Mouse (Mus musculus) T-helper 17 cell (primary cell): Measurements from ENCODE around the gene Il22ra1.

Experiments
- in situ Hi-C, 2 experiments: fragments of 300-600 bp; cut with MboI, MseI; formaldehyde crosslinking; loops; 1 replicate in 1 of 2; 2 replicates in 1 of 2; pipeline ENCODE4 v1.15.1; 2025; ENCODE audit warnings: high pct_unique_total_duplicates in 2 of 2

Il22ra1 gene

DNA sequence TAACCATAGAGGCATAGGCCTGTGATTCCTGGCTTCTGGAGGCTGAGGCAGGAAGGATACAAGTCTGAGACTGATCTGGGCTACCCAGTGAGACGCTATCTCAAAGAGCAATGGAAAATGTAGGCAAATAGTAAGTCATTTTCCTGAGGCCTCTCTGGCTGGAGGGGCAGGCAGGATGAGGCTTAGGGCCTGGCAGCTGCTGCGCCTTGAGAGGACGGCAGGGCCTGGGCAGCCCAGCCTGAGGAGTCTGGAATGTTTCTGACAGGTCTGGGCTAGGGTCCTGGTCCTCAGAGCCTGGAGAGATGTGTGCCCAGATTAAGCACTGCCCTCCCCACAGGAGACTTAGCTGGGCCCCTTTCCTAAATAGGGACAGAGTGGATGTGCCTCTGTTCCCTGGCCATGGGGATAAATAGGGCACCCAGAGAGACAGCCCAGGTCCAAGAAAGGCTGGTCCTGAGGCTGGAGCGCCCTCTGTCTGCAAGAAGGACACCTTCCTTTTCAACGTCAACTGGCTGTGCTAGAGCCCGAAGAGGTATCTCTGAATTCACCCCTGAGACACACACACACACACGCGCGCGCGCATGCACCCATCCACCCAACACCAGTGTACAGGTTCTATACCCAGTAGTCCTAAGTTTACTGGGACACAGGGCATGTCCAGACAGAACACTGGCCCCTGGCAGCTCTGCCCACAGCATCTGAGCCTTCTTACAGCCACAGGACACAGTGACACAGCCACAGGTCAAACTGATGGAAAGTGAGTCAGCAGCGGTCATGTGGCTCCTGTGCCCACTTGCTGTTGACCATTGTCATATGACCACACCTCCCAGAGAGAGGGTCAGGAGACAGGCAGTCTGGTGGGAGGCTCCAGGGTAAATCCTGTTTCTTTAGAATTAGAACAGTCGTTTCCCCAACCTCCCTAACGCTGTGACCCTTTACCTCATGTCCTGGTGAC, 40.9 kb downstream of the Il22ra1 start:
- in situ Hi-C loops, result no loop called here

DNA sequence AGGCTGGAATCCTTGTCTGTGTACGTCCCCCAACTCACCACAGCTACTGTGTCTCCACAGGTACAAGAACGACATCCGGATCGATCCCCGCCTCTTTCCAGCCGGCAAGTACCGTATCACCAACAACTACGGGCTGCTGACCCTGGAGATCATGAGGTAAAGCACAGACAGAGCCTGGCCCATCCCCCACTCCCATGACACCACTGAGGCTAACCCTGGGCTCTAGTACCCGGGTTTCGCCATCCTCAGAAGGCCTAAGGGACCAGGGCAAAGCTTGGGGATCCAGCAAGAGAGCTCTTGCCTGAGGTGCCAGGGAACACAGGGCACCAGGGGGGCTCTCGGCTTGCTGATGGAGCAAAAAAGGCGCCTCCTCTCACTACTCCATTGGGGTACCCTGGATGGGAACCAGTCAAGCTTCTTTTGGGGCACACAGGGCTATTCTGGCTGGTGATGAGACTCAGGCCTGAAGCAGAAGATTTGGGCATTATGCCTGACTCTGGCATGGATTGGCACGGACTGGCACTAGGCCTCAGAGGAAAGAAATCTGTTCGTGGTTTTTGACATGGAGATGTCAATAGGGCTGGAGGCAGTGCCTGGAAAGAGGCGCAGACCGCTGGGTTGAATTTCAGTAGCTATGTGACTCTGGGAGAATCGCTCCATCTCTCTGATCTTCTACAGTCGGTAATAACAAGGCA, 42.8 kb downstream of the Il22ra1 start:
- in situ Hi-C loops, result no loop called here

DNA sequence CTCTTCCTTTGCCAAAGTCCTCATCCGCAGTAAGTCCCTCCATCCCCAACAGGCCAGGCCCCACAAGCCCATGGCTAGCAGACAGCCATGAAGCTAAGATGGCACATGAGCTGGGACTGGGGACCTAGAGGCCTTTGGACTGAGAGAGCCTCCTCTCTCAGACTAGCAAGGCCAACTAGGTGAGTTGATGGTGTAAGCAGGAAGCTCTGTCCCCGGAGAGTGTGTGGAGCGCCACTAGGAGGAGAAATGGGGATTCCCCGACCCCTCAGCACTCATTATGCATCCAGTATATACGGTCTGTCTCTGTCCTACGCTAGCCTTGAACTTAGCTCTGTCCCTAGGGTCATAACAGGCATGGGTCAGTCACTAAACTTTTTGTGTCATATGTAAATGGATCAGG, 43.6 kb downstream of the Il22ra1 start:
- in situ Hi-C loops, result no loop called here

DNA sequence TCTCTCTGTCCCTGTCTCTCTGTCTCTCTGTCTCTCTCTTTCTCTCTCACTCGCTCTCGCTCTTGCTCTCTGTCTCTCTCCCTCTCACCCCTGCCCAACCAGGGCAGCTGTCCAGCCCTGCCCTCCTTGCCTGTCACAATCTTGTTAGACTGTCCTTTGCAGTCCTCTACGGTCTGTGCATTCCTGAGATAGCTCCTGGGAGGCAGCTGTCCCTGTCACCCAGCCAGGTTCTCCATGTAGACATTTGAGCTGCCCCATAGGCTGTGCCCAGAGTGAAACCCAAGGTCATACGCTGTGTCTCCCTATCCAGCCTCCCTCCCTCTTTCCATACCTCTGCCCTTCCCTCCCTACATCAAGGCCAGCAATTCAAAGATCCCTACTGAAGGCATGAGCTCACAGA, 44.7 kb downstream of the Il22ra1 start:
- in situ Hi-C loops, result no loop called here

DNA sequence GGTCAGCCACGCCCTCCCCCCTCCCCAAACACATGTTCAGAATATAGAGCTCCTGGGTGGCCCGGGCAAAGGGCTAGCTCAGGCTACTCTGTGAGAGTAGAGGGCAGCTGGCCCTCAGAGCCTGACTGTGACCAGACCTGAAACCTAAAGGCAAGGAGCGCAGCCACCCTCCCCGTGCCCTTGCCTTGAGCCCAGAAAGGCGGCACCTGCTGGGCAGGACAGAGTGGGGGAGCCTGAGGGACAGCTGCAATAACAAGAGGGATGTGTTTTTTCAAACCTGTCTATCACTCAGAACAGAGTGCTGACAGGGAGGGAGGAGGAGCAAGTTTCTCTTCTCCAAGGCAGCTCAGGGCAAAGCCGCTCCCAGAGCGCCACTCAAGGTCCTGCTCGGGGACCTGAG, 46.5 kb downstream of the Il22ra1 start:
- in situ Hi-C loops, result no loop called here

DNA sequence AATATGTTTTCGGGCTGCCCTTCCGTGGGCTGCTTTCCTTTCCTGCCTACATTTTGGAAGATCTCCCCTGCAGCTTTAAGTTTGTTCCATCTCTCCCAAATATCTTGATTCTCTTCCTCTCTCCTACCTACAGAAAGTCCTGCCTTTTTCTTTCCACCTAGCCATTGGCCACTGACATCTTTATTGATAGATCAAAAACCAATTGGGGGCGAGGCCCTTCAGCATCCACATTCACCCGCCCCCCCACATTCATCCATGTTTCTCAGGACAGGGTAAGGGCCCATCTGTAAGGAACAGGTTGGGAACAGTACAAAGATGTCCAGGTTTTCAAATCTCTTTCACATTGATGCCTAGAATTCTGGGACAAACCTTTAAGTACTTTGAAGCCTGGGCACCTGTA, 48.9 kb downstream of the Il22ra1 start:
- in situ Hi-C loops, result no loop called here

DNA sequence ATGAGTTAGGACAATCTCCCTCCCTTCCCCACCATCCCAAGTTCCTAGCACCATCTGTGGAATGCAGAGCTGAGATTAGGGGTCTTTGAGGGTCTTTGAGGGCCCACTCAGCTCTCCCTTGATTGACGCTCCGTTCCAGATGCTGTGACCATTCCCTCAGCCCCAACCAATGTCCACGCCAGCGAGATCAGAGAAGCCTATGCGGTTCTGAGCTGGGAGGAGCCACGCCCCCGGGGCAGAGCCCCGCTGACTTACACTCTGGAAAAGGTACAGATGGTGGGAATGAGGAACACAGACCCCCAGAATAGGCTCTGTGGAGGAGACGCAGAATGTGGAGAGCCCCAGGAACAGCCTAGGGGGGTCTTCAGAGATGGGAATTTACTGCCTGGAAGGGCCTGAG, 51.7 kb downstream of the Il22ra1 start:
- in situ Hi-C loops, result no loop called here

DNA sequence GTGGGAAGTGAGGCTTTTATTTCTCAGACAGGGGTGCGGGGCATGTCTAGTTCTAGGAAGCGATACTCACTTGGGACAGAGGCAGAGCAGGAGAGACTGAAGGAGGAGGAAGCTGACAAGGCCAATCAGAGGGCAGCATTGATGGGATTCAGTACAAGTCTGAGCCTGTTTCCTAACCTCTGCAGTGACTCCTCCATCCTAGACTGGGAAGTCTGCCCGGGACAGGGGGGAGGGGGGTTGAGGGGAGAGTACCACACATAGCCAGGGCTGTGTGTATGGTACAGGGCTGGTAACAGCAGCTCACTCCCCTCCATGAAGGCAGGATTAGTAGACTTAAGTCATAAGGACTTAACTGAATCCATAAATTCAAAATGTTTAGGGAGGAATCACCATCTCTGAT, 52.3 kb downstream of the Il22ra1 start:
- in situ Hi-C loops, result no loop called here

DNA sequence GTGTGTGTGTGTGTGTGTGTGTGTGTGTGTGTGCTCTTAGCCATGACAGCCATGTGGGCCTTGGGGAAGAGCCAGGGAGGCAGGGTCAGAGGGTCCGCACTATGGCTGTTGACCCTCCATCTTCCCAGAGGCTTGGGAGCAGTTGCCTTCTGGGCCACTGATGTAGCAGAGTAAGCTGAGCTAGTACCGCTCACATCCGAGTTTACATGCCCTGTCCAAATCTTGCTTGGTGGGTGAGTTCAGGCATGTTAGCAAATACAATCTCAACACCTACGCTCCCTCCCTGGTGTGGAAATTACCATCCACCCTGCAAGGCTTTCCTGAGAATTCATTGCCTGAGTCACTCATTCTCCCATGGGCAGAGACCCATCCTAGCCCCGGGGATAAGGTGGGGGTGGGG, 53.3 kb downstream of the Il22ra1 start:
- in situ Hi-C loops, result no loop called here

DNA sequence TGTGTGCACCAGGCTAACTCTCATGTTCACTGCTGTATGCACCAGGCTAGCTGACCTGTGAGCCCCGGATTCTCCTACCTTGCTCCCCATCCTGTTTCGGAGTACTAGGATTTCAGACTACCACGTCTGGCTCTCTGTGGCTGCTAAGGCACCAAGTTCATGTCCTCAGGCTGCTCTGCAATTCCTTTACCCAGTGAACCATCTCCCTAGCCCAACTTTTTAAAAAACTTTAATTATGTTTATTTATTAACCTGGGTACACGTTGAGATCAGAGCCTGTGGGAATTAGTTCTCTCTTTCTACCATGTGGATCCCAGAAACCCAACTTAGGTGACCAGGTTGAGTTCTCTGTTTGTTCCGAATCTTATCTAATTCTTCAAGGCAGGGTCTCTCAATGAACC, 58.6 kb downstream of the Il22ra1 start:
- in situ Hi-C loops, result no loop called here

DNA sequence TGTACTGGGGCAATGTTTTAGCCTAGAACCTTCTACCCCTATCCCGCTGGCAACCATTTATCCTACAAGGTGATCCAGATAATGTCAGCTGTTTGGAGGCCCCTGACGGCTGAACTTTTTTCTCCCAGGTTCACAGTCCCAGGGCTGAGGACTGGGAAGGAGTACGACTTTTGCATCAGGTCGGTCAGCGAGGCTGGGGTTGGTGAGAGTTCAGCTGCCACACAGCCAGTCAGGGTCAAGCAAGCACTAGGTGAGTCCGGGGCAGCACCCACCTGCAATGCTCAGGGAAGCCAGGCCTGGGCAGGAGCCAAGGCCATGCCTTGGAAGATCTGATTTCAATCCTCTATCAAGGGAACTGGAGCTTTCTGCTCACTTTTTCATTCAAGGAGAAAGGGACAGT, 59.3 kb downstream of the Il22ra1 start:
- in situ Hi-C loops, result no loop called here

DNA sequence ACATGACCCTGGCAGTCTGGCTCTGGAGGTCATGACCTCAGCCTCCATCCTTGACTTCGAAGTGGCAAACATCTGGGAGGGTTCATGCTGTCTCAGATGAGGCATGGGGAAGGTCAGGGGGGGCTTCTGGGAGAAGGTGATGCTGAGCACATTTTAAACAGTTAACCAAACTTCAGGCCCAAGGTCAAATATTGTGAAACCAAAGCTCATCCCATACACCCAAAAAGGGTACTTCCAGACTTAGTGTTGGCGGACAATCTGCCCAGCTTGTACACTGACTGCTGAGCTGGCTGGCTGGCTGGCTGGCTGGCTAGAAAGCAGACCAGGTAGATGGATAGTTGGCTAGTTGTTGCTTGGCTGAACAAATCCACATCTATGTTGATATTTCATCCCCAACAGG, 61.2 kb downstream of the Il22ra1 start:
- in situ Hi-C loops, result no loop called here

DNA sequence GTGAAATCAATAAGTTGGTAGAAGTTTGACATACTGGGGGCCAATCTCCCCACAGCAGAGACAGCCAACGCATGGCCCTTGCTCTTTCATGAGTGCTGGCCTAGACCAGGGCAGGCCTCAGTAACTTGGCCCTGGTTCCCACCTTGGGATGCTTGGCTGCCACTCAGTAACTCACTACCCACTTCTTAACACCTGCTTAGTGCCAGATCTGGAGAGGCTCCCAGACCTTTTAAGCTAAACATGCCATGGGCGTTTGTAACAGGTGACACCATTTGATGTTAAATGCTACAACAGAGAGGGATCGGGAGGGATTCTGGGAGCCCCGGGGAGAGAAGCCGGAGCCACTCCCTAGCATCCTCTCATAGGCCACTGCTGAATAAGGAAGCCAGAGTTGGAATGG, 64.8 kb downstream of the Il22ra1 start:
- in situ Hi-C loops, result no loop called here

DNA sequence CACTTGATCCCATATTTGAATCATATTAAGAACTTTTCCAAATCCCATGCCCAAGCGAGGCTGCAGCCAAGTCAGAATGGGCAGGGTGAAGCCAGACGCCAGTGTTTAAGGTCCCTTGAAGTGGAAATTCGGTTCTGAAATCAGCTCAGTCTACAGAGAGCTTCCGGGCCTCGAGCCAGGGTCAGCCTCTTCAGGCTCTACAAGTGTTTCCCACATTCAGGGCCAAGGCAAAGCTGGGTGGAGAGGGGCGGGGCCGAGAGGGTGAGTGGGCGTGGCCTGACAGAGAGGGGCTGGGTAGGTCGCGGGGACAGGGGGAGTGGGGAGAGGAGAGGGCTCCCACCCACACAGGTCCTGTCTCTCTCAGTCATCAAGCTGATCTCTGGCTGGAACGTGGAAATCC, 70.0 kb downstream of the Il22ra1 start:
- in situ Hi-C loops, result no loop called here

DNA sequence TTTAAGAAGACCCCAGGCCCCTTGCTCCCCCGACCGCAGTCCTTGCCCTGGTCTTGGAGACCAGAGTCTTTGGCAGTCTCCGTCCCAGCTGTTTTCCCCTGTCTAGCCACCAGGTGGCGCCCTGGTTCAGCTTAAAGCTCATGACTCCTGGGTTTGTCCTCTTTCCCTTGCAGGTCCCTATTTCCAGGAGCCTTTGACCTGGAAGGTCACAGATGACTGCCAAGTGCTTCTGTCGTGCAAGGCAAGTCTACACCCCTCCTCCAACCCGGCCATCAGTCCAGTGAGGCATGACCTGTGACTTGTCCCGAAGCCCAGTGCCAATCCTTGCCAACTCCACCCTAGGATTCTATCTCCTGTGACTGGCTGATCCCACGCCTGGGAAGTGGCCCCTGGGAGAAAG, 73.6 kb downstream of the Il22ra1 start:
- in situ Hi-C loops, result loop anchor here (5.0 kb wide), 2 partner anchors 126 to 146 kb away; partner anchors contain the start of gene Hmgcl (in 1 of the 2)
